Mouse (Mus musculus) limb, embryonic 14.5 days (tissue): ENCODE data around the gene Cnot4. TPM values are rescaled to one million over a fixed set of nuclear protein-coding genes. Genes with fewer than 3 reads are reported as not detected.

Source experiments
- ATAC-seq: fragments of 200-750 bp; cut with Nextera tagmentation; 2 replicates; pipeline ENCODE4 v1.8.0; 2017; ENCODE audit warnings: low read depth, moderate number of reproducible peaks, moderate TSS enrichment; ENCODE audit not compliant: low FRiP score
- DNase-seq: peaks from one replicate; pipeline ENCODE4 v3.0.0-alpha.2; 2015; ENCODE audit warnings: low spot score
- H3K27ac ChIP-seq: fragments of 300-500 bp; sonication (generic); replicated peaks from 2 replicates; pipeline ENCODE4 v1.5.1; 2014; ENCODE audit warnings: low read depth, mild to moderate bottlenecking, low read length, moderate library complexity, mixed read lengths
- H3K27me3 ChIP-seq: fragments of 300-500 bp; sonication (generic); 2 replicates; pipeline ENCODE4 v1.6.1; 2014; ENCODE audit warnings: low read length, mixed read lengths; ENCODE audit not compliant: control insufficient read depth, insufficient read depth
- H3K36me3 ChIP-seq: fragments of 300-500 bp; sonication (generic); 2 replicates; pipeline ENCODE4 v1.6.1; 2014; ENCODE audit warnings: mild to moderate bottlenecking, low read length, moderate library complexity, mixed read lengths; ENCODE audit not compliant: control insufficient read depth, insufficient read depth
- H3K4me1 ChIP-seq: fragments of 300-500 bp; sonication (generic); 2 replicates; pipeline ENCODE4 v1.6.1; 2014; ENCODE audit warnings: antibody characterized with exemption, low read length, mixed read lengths; ENCODE audit not compliant: control insufficient read depth, insufficient read depth
- H3K4me2 ChIP-seq: fragments of 300-500 bp; sonication (generic); replicated peaks from 2 replicates; pipeline ENCODE4 v1.6.1; 2014; ENCODE audit warnings: low read depth, mild to moderate bottlenecking, low read length, moderate library complexity; ENCODE audit not compliant: severe bottlenecking
- H3K4me3 ChIP-seq: fragments of 300-500 bp; sonication (generic); replicated peaks from 2 replicates; pipeline ENCODE4 v1.5.1; 2014; ENCODE audit warnings: low read length
- H3K9ac ChIP-seq: fragments of 300-500 bp; sonication (generic); 2 replicates; pipeline ENCODE4 v1.6.1; 2014; ENCODE audit warnings: mild to moderate bottlenecking, low read depth, low read length, moderate library complexity; ENCODE audit not compliant: severe bottlenecking
- H3K9me3 ChIP-seq: fragments of 300-500 bp; sonication (generic); 2 replicates; pipeline ENCODE4 v1.6.1; 2016; ENCODE audit warnings: low read length; ENCODE audit not compliant: control insufficient read depth
- POLR2A ChIP-seq: fragments of 200-500 bp; IDR thresholded peaks from 2 replicates; pipeline ENCODE4 v1.8.0; 2012; ENCODE audit warnings: inconsistent platforms, mild to moderate bottlenecking, moderate library complexity, borderline replicate concordance; ENCODE audit not compliant: insufficient read depth, insufficient read length; ENCODE audit errors: extremely low read depth
- WGBS: fragments of 180-500 bp; shearing (Covaris S2); extraction: QIAGEN DNeasy Blood & Tissue Kit; methylation state at CpG from one replicate; pipeline ENCODE4 v1.1.7; 2014; 5-methylcytosine and 5-hydroxymethylcytosine counted together
- polyA plus RNA-seq, 2 experiments: library from polyadenylated mRNA; depleted of rRNA in 1 of 2; stranded (reverse) in 1 of 2; unstranded in 1 of 2; fragments of >200 nt; fragmentation: Nextera tagmentation in 1 of 2; extraction: Ambion mirVana in 1 of 2; gene quantifications; 2 replicates each; pipeline versions ENCODE4 v1.2.1 to v1.2.3; 2012 to 2014

The Cnot4 gene
- polyA plus RNA-seq, 2 experiments = 22.6 to 29.0 TPM

DNA sequence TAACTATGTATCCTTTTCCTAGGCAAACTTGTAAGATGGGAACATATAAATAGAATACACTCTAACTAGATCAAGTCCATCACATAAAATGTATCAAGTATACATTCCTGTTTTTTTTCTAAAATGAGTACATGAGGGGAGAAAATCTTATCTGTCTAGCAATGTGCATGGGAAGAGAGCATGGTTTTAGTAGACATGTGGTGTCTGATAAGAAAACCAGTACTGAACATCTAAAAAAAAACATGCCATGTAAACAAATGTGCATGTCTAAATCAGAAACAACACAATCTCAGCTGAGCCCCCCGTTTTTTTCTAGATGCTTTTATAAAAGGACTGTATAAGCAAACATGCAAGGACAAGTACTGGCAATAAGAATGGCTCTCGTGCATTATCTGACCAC is 100.8 kb downstream of the Cnot4 start:
- Histone ChIP-seq H3K4me3 (no peak overlapping the region), H3K9ac (no peak overlapping the region), H3K9me3 (no peaks in the 10 kb centered on the region), H3K4me1 (no peaks in the 10 kb centered on the region), H3K36me3 (peaks cover 16% of the 10 kb centered on the region), H3K27ac (no peak overlapping the region), H3K4me2 (no peak overlapping the region), H3K27me3 (no peaks in the 10 kb centered on the region)
- DNase-seq (no peak), ATAC-seq (no peak)
- 84% methylated on average over 2 of the region's 2 CpGs for WGBS
- TF ChIP-seq POLR2A = no peak

DNA sequence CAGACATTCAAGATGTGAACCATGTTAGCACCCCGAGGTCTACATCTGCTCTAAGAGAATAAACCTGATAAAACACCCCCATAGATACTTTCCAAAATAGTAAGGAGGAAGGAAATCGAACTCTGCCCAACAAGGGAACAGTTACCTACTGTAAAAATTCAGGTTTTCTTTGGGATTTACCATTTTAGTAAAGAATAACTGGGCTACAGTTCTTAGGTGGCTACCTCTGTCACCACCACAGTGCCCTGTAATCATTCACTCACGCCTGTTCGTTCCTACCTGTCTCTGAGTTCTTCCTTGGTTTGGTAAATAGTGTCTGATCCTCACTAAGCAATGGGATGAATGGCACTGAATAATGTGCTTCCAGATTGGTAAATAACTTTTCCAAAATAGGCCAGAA is 102.7 kb downstream of the Cnot4 start:
- H3K4me1 ChIP-seq = no peaks in the 10 kb centered on the region
- no peak for ATAC-seq

DNA sequence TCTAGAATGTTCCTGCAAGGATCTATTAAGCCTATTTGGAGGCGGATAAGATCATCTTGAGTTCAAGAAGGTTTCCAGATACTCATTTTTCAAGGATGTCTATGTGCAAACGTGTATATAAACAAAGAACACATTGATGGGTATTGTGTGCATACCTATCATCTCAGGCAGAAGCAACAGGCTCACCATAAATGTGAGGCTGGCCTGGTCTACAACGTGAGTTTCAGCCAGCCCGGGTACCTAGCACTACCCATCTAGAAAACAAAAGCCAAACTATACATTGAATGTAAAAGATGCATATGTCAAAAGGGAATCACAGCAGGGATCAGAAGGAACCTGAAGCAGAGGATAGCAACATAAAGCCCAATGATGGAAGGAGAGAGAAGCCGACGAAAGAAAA is 103.3 kb downstream of the Cnot4 start:
- ATAC-seq (no peak), DNase-seq (no peak)
- Histone ChIP-seq H3K27ac (no peak overlapping the region), H3K27me3 (no peaks in the 10 kb centered on the region), H3K9me3 (no peaks in the 10 kb centered on the region), H3K36me3 (peaks cover 4% of the 10 kb centered on the region), H3K4me1 (no peaks in the 10 kb centered on the region), H3K4me2 (no peak overlapping the region), H3K9ac (no peak overlapping the region), H3K4me3 (no peak overlapping the region)
- WGBS = 89% methylated on average over 6 of the region's 6 CpGs
- TF ChIP-seq POLR2A = no peak

More for the DNA sequence above, 102.7 kb downstream of the Cnot4 start:
- no peak overlapping the region for H3K4me3 ChIP-seq
- H3K27me3 ChIP-seq = no peaks in the 10 kb centered on the region
- no peak for TF ChIP-seq POLR2A
- WGBS = 92% methylated on average over 4 of the region's 4 CpGs
- peaks cover 4% of the 10 kb centered on the region for H3K36me3 ChIP-seq
- H3K9ac ChIP-seq = no peak overlapping the region
- H3K4me2 ChIP-seq = no peak overlapping the region
- H3K9me3 ChIP-seq = no peaks in the 10 kb centered on the region
- no peak overlapping the region for H3K27ac ChIP-seq
- DNase-seq = no peak

DNA sequence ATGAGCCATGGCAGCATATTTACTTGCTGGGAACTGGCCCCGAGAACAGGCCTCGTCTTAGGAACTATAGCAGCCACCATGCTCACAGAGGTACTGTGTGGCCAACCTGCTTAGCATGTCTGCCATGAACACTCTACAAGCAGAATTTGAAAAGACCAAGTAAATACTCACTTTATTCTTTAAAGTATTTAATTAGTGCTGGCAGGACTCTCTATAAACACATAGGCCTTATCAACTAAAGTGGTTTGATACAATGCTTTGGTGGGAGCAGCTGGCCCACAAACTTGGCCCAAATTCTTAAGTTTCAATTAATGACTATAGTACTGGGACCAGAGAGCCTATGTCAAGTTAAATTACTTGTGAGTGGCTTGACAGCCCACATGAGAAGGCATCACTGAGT is 105.5 kb downstream of the Cnot4 start:
- peaks cover 7% of the 10 kb centered on the region for H3K36me3 ChIP-seq
- no peaks in the 10 kb centered on the region for H3K4me1 ChIP-seq
- no peaks in the 10 kb centered on the region for H3K27me3 ChIP-seq
- H3K27ac ChIP-seq = no peak overlapping the region
- no peaks in the 10 kb centered on the region for H3K9me3 ChIP-seq
- H3K4me3 ChIP-seq = no peak overlapping the region
- no peak overlapping the region for H3K9ac ChIP-seq
- WGBS = 97% methylated on average over 2 of the region's 2 CpGs
- no peak overlapping the region for H3K4me2 ChIP-seq
- DNase-seq (no peak), ATAC-seq (no peak)
- TF ChIP-seq POLR2A = no peak

DNA sequence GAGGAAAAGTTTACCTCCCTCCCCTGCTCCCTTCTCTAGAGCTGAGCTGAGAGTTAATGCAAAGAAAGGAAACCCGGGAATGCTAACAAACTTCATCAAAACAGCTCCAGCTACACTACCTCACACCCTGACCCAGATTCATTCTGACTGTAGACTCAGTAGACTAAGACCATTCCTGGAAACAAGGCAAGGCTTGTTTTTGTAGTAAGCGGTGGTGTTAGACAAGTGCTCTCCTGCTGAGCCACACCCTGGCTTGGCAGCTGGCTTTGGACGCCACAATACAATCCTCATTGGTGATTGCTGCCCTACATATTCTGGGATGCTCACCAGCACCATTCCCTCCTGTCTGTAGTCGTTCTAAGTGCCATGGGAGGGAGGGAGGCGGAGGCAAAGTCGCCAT is 106.3 kb downstream of the Cnot4 start:
- Histone ChIP-seq H3K4me2 (no peak overlapping the region), H3K27me3 (no peaks in the 10 kb centered on the region), H3K9ac (no peak overlapping the region), H3K4me3 (no peak overlapping the region), H3K27ac (no peak overlapping the region), H3K9me3 (no peaks in the 10 kb centered on the region), H3K36me3 (peaks cover 11% of the 10 kb centered on the region), H3K4me1 (no peaks in the 10 kb centered on the region)
- no peak for DNase-seq
- 82% methylated on average over 6 of the region's 6 CpGs for WGBS
- no peak for ATAC-seq
- TF ChIP-seq POLR2A = no peak

DNA sequence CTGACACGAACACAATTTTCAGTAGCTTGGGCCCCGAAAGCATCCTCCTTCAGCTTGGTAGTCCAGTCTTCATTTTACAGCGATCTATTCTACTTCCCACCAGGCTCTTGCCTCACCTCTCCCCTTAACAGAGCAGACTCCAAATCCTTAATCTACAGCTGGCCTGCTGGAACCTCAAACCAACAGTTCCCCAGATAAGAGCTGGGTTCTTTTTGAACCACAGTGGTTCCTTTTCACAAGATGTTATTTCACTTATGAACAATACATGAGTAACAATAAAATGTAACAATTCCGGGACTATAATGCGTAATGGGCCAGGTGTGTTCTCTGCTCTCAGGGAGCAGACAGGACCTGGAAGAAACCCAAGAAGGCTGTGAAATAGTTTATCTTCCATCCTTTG is 116.9 kb downstream of the Cnot4 start:
- TF ChIP-seq POLR2A = no peak
- no peak; the same call in 1 of the 2 replicates for ATAC-seq
- 72% methylated on average over 5 of the region's 5 CpGs for WGBS

More for the DNA sequence above, 116.9 kb downstream of the Cnot4 start:
- no peak for DNase-seq
- H3K36me3 ChIP-seq = peaks cover 13% of the 10 kb centered on the region
- no peaks in the 10 kb centered on the region for H3K27me3 ChIP-seq
- H3K4me2 ChIP-seq = no peak overlapping the region
- no peaks in the 10 kb centered on the region for H3K4me1 ChIP-seq
- no peak overlapping the region for H3K27ac ChIP-seq
- H3K4me3 ChIP-seq = no peak overlapping the region
- H3K9ac ChIP-seq = no peak overlapping the region
- no peaks in the 10 kb centered on the region for H3K9me3 ChIP-seq
